Mouse (Mus musculus) adipocyte (in vitro differentiated cells): ENCODE data around the gene Amy2a5.
"Not testable (repeated sequence)": the region's sequence is repeated elsewhere in the genome, so short reads cannot be mapped to it uniquely, and the experiment has no call there.

Experiments
- DNase-seq: peaks from one replicate; pipeline ENCODE4 v3.0.0-alpha.2; 2016; ENCODE audit warnings: low spot score

Gene Amy2a5

GRCm38 (mm10) chr3:113258737-113259136, at the start of gene Amy2a5:
Gene Amy2a5, minus strand, starts transcription at chr3:113258837.
- not testable (repeated sequence) for DNase-seq

- DNase-seq = not testable (repeated sequence)
These were observed 32.7 kb upstream of the Amy2a5 start, which contains the start of gene Amy2a4 for GRCm38 (mm10) chr3:113291349-113291748. Gene Amy2a4, minus strand, starts transcription at chr3:113291449.

GRCm38 (mm10) chr3:113280285-113280684, 21.6 kb upstream of the Amy2a5 start:
- not testable (repeated sequence) for DNase-seq

- not testable (repeated sequence) for DNase-seq
These were observed 20.9 kb upstream of the Amy2a5 start for GRCm38 (mm10) chr3:113279586-113279985.

- DNase-seq = no peak
These were observed 31.5 kb downstream of the Amy2a5 start for GRCm38 (mm10) chr3:113227115-113227514.
